Mouse (Mus musculus) embryonic fibroblast, embryonic 13.5 days (primary cell): Measurements from ENCODE around the gene Pofut2. TPM values are rescaled to one million over a fixed set of nuclear protein-coding genes. Genes with fewer than 3 reads are reported as not detected.

ENCODE experiments used
- H3K27ac ChIP-seq: 2 replicates; pipeline ENCODE4 v1.5.1; 2012; ENCODE audit warnings: low read length, control low read depth, inconsistent platforms; ENCODE audit not compliant: insufficient read depth
- H3K4me1 ChIP-seq: 2 replicates; pipeline ENCODE4 v1.6.1; 2011; ENCODE audit warnings: low read length; ENCODE audit not compliant: control insufficient read depth, insufficient read depth
- H3K4me3 ChIP-seq: 2 replicates; pipeline ENCODE4 v1.5.1; 2011; ENCODE audit warnings: mild to moderate bottlenecking, control low read depth, low read length; ENCODE audit not compliant: insufficient read depth
- CTCF ChIP-seq: IDR thresholded peaks from 2 replicates; pipeline ENCODE4 v1.5.1; 2011; ENCODE audit warnings: mild to moderate bottlenecking, control low read depth, low read length, moderate library complexity, borderline replicate concordance; ENCODE audit not compliant: insufficient read depth
- POLR2A ChIP-seq: IDR thresholded peaks from 2 replicates; pipeline ENCODE4 v1.6.1; 2011; ENCODE audit warnings: low read depth, mild to moderate bottlenecking, control low read depth, low read length, moderate library complexity
- polyA plus RNA-seq: library from polyadenylated mRNA; stranded (reverse); fragments of >200 nt; gene quantifications from 2 replicates; pipeline ENCODE4 v1.2.4, GENCODE M21; 2011; ENCODE audit warnings: low read depth; ENCODE audit not compliant: missing spikeins, insufficient read length

The Pofut2 gene
- polyA plus RNA-seq, 1 experiment = 91.4 TPM

DNA sequence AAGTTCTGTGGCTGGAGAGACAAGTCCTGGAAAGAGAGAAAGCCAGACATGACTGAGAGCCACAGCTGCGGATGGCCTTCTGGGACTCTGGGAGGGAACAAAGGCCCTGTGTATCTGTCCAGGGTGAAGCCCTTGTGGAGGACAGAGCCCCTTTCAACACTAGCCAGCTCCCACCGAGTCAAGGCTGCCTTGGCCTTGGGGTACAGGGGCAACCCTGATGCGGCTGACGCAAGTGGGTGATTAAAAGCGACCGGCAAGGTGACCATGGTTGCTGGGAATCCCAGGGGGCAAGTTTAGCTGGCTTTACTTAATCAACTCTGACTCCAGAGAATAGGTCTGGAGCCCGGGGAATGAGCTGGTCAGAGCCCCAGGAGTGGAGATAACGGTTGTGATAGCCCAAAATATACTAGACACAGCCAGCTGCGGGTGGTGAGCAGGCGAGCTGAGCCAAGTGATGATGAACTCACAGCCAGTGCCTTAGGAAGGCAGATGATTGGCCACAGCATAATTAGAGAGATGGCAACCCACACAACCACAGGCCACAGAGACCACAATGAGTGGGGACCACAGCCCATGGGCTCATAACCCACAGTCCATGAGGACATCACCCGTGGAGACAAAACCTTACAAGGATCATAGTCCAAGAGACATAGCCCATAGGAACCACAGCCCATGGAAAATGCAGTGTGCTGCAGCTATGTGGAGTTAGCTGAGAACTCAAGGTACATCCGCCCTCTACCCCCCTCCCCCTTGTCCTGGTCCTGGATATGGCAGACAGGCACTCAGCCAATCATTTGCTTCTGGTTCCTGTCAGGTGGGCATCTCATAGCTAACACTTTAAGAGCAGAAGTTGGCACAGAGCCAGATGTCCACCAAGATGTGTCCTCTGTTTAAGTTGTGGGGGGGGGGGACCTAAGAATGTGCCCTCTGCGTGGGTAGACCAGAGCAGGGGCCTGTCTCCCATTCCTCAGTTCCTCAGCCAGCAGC, 29.1 kb upstream of the Pofut2 start:
- Histone ChIP-seq H3K27ac (no peak overlapping the region), H3K4me1 (no peaks in the 10 kb centered on the region), H3K4me3 (no peak overlapping the region)
- TF ChIP-seq CTCF (no peak), POLR2A (no peak)

DNA sequence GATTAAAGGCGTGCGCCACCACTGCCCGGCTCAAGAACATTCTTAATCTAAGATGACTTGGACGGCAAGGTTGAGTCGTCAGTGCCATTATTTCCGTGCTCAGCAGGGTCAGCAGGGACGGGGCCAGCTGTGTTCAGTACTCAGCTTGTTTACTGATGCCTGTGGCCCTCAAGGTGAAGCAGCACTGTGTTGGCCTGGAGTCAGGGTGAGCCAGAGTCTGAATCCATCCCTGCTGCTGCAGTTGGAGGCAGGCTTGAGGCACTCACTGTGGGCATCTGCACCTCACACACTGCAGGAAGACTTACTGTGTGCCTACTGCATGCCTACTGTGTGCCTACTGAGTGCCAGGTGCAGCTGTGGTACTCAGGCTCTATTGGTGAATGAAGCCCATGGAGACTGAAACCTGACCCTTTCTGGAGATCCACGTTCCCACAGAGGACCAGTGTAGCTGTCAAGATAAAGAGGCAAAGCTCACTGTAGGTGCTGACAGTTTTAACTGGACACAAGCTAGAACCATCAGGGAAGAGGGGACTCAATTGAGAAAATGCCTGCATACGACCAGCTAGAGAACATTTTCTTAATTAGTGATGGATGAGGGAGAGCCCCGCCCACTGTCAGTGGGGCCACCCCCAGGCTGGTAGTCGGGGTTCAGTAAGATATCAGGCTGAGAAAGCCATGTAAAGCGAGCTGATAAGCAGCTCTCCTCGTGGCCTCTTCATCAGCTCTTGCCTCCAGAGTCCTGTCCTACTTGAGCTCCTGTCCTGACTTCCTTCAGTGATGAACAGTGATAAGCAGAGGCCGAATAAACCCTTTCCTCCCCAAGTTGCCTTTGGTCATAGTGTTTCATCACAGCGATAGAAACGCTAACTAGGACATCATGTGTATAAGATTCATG, 26.9 kb upstream of the Pofut2 start:
- TF ChIP-seq POLR2A (no peak), CTCF (no peak)
- H3K27ac ChIP-seq = no peak overlapping the region
- no peaks in the 10 kb centered on the region for H3K4me1 ChIP-seq
- H3K4me3 ChIP-seq = no peak overlapping the region

DNA sequence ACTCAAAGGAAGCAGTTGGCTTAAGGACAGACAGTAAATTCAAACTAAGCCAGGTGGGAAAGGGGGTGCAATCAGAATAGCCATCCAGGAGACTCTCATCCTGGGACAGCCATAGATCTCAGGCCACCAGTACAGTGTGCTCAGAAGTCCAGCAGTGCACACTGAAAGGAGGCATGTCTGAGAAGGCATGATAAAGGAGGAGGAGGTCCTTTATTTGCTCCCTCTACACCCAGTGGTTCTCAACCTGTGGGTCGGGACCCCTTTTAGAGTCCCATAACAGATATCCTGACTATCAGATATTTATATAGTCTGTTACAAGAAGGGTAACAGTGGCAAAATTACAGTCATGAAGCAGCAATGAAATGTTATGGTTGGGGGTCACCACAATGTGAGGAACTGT, 25.8 kb upstream of the Pofut2 start:
- H3K27ac ChIP-seq = no peak overlapping the region
- H3K4me1 ChIP-seq = no peaks in the 10 kb centered on the region
- TF ChIP-seq POLR2A (no peak), CTCF (no peak)
- no peak overlapping the region for H3K4me3 ChIP-seq

DNA sequence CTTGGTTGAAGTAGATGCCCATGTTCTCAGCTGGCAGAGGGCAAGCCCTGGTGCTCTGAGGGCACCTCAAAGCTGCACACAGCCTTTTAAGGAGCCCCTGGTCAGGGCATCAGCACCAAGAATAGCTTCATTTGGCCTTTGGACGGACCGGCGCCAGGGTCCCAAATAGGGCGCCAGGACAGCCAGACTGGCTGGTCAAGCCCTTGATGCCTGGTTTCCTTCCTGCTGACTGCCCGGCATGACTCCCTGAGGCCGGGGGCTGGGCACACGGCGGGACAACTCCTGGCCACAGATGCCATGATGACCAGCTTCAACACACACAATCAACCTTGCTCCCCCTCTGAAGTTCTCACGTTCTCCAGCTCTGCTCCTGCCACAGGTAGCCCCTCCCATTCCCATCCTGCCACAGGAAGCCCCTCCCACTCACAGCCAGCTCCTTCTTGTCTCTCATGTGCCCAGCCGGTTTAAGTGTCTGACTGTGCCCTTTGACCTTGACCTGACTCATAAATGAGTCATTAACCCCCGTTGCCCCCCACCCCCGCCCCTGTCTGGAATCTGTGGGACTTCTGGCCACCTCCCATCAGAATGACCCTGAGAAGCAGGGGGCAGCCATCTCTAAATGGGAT, 23.9 kb upstream of the Pofut2 start:
- H3K4me1 ChIP-seq = no peaks in the 10 kb centered on the region
- no peak for TF ChIP-seq POLR2A
- no peak for TF ChIP-seq CTCF
- no peak overlapping the region for H3K27ac ChIP-seq
- no peak overlapping the region for H3K4me3 ChIP-seq

DNA sequence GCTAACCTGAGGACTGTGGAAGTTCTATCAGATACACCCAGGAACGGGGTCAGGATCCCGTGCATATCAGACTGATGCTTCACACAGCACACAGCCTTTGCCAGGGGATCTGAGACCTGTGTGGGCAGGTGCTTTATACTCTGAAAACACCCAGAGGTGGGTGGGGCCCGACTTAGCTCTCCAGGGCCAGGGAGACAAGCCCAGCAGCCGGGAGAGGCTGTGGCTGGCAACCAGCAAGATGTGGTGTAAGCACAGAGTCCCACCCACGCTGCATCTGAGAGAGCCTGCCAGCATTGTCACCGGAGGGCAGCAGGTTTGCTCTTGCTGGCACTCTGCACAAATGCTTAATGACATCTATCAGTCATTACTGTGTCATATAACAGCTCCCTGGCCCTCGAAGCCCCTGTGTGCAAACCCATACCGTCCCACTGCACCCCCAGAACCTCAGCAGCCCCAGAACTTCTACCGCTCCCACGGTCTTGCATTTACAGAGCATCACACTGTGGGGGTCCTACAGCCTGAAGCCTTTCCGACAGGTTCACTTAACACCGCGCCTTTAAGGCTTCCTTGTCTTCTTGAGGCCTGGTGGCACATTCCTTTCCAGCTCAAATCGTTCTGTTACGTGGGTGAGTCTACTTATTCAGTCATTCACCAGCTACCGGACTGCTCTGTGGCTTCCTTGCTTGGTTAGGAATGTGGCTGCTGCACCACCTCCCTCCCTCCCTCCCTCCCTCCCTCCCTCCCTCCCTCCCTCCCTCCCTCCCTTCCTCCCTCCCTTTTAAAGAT, 21.0 kb upstream of the Pofut2 start:
- no peak for TF ChIP-seq POLR2A
- no peak for TF ChIP-seq CTCF
- Histone ChIP-seq H3K27ac (no peak overlapping the region), H3K4me1 (no peaks in the 10 kb centered on the region), H3K4me3 (no peak overlapping the region)

DNA sequence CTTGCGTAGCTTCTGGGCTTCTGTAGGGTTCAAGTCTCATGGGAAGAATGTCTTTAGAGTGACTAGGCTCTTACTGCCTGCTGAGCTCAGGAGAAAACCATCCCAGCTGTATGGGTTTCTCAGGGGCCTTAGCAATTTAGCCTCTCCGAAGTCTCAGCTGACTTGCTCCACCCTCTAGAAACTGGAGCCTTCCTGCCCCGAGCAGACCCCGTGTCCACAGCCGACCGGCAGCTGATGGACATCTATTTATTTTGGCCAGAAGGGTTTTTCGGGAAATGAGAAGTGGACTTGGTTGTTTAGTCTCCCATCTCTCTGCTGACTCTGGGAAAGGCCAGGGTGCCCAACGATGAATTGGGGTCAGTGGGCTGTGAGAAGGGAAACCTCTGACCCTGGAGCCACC, 18.3 kb upstream of the Pofut2 start:
- TF ChIP-seq POLR2A (no peak), CTCF (no peak)
- Histone ChIP-seq H3K4me3 (no peak overlapping the region), H3K27ac (peak overlapping the region; percentile 7; the same call in 1 of the 2 replicates), H3K4me1 (no peaks in the 10 kb centered on the region)

DNA sequence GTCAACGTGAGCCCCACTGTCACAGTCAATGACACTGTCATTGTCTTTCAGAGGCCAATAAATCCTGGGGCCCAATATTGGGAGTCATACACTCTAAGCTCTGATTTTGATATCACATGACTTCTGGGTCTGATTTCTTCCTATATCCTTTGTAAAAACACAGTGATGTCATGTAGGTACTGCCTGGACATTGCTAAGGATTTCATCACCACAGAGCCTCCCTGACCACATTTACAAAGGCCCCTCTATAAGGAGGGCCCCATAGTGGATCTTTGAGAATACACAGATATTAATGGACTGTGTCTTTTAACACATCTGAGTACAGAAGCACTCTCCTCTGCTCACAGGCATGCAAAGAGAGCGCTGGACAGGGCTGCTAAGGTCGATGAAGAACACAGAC, 16.6 kb upstream of the Pofut2 start:
- TF ChIP-seq CTCF (no peak), POLR2A (no peak)
- Histone ChIP-seq H3K4me3 (no peak overlapping the region), H3K27ac (peak overlapping the region; percentile 16; the same call in 1 of the 2 replicates), H3K4me1 (no peaks in the 10 kb centered on the region)

DNA sequence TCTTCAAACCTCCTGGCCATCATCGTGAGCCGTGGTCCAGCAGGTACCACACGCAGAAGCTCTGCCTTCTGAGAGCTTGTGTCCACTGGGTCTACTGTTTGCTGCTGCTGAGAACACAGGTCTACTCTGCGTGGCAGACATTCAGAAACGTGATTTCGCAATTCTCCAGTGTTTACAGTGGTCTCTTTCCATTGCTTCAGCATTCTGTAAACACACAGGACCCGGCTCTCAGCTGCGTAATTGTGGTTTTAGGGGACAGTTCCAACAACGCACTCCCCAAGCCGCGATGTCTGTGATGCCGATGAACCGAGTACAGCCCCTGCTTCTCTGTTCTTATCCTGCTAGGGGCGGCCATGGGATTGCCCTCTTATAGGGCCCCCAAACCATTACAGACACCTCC, 16.1 kb upstream of the Pofut2 start:
- no peak overlapping the region for H3K4me3 ChIP-seq
- H3K4me1 ChIP-seq = no peaks in the 10 kb centered on the region
- H3K27ac ChIP-seq = peak overlapping the region; percentile 16; the same call in 1 of the 2 replicates
- TF ChIP-seq POLR2A = no peak
- TF ChIP-seq CTCF = no peak
